Mouse (Mus musculus): ENCODE results near the gene Pi16.
"Not testable (repeated sequence)": the region's sequence is repeated elsewhere in the genome, so short reads cannot be mapped to it uniquely, and the experiment has no call there.

Pi16 gene

GRCm38 (mm10) chr17:29330671-29331410 lies 13.4 kb downstream of the Pi16 start:
- DNase-seq = peak; percentile 77

GRCm38 (mm10) chr17:29332186-29332685 lies 14.8 kb downstream of the Pi16 start:
- DNase-seq = no peak

GRCm38 (mm10) chr17:29336266-29336990 lies 18.9 kb downstream of the Pi16 start:
- no peak for DNase-seq

GRCm38 (mm10) chr17:29337979-29338823 lies 20.7 kb downstream of the Pi16 start:
- DNase-seq = no peak

- DNase-seq = peak; percentile 61
Measured at GRCm38 (mm10) chr17:29339170-29339768, 21.8 kb downstream of the Pi16 start.

GRCm38 (mm10) chr17:29340406-29341261 lies 23.2 kb downstream of the Pi16 start:
- DNase-seq = no peak

- DNase-seq = peak; percentile 73
Measured at GRCm38 (mm10) chr17:29341591-29342003, 24.1 kb downstream of the Pi16 start.

- DNase-seq = peak; percentile 52
Measured at GRCm38 (mm10) chr17:29342010-29342910, 24.8 kb downstream of the Pi16 start.

- DNase-seq = no peak
Measured at GRCm38 (mm10) chr17:29343241-29343640, 25.8 kb downstream of the Pi16 start.

- DNase-seq = no peak
Measured at GRCm38 (mm10) chr17:29345272-29345671, 27.8 kb downstream of the Pi16 start.

GRCm38 (mm10) chr17:29346496-29347125 lies 29.1 kb downstream of the Pi16 start:
- DNase-seq = no peak

GRCm38 (mm10) chr17:29347126-29347644 lies 29.7 kb downstream of the Pi16 start:
- peak; percentile 34 for DNase-seq

GRCm38 (mm10) chr17:29347645-29348256 lies 30.3 kb downstream of the Pi16 start, which contains the start of gene Mtch1:
TSS of gene Mtch1 (minus strand) at chr17:29347934.
- peak; percentile 98 for DNase-seq

GRCm38 (mm10) chr17:29348996-29349395 lies 31.5 kb downstream of the Pi16 start:
- DNase-seq = peak; percentile 41

GRCm38 (mm10) chr17:29351056-29351455 lies 33.6 kb downstream of the Pi16 start:
- not testable (repeated sequence) for DNase-seq

- peak; percentile 41 for DNase-seq
Measured at GRCm38 (mm10) chr17:29355461-29355840, 38.0 kb downstream of the Pi16 start.

GRCm38 (mm10) chr17:29355841-29356478 lies 38.5 kb downstream of the Pi16 start:
- DNase-seq = peak; percentile 83

GRCm38 (mm10) chr17:29356479-29356856 lies 39.0 kb downstream of the Pi16 start:
- peak; percentile 82 for DNase-seq

GRCm38 (mm10) chr17:29356882-29357281 lies 39.4 kb downstream of the Pi16 start:
- DNase-seq = no peak

All from kidney, adult 11 months (tissue).